Mouse (Mus musculus): Measurements from ENCODE around the gene Cntnap5a.

GRCm38 (mm10) chr1:116240538-116240937 lies 556.0 kb downstream of the Cntnap5a start:
- TF ChIP-seq GATA1 (IDR thresholded peaks at IDR 0.05; ENCODE audit: borderline replicate concordance, low read length) (no peak), FLI1 (IDR thresholded peaks at IDR 0.05; ENCODE audit: low read length) (no peak)

Data from megakaryocyte, embryonic 14.5 days (primary cell).